Mouse (Mus musculus) midbrain, embryonic 11.5 days (tissue): Measurements from ENCODE around the gene Mrpl48. TPM values are rescaled to one million over a fixed set of nuclear protein-coding genes. Genes with fewer than 3 reads are reported as not detected.
A peak's percentile ranks its signal among the peaks of the same experiment; 100 is the strongest.

Experiments used
- ATAC-seq: fragments of 200-750 bp; cut with Nextera tagmentation; 2 replicates; pipeline ENCODE4 v1.8.0; 2017; ENCODE audit warnings: moderate TSS enrichment, moderate library complexity; ENCODE audit not compliant: low FRiP score
- DNase-seq: peaks from one replicate; pipeline ENCODE4 v3.0.0; 2015; ENCODE audit warnings: low spot score; ENCODE audit errors: missing footprints
- H3K27ac ChIP-seq: fragments of 300-500 bp; sonication (generic); 2 replicates; pipeline ENCODE4 v1.5.1; 2014; ENCODE audit warnings: low read depth, low read length
- H3K27me3 ChIP-seq: fragments of 300-500 bp; sonication (generic); 2 replicates; pipeline ENCODE4 v1.6.1; 2014; ENCODE audit warnings: mild to moderate bottlenecking, low read length, moderate library complexity, mixed read lengths; ENCODE audit not compliant: control insufficient read depth, insufficient read depth
- H3K36me3 ChIP-seq: fragments of 300-500 bp; sonication (generic); 2 replicates; pipeline ENCODE4 v1.6.1; 2014; ENCODE audit warnings: mild to moderate bottlenecking, low read length, moderate library complexity, mixed read lengths; ENCODE audit not compliant: control insufficient read depth, insufficient read depth
- H3K4me1 ChIP-seq: fragments of 300-500 bp; sonication (generic); 2 replicates; pipeline ENCODE4 v1.6.1; 2014; ENCODE audit warnings: low read length; ENCODE audit not compliant: control insufficient read depth, insufficient read depth
- H3K4me2 ChIP-seq: fragments of 300-500 bp; sonication (generic); 2 replicates; pipeline ENCODE4 v1.6.1; 2014; ENCODE audit warnings: mild to moderate bottlenecking, moderate library complexity
- H3K4me3 ChIP-seq: fragments of 300-500 bp; sonication (generic); 2 replicates; pipeline ENCODE4 v1.5.1; 2014; ENCODE audit warnings: low read depth, low read length
- H3K9ac ChIP-seq: fragments of 300-500 bp; sonication (generic); 2 replicates; pipeline ENCODE4 v1.6.1; 2014; ENCODE audit warnings: low read length
- H3K9me3 ChIP-seq: fragments of 300-500 bp; sonication (generic); 2 replicates; pipeline ENCODE4 v1.6.1; 2016; ENCODE audit warnings: low read length; ENCODE audit not compliant: control insufficient read depth
- WGBS: fragments of 180-500 bp; shearing (Covaris S2); extraction: QIAGEN DNeasy Blood & Tissue Kit; methylation state at CpG from one replicate; pipeline ENCODE4 v1.1.7; 2014; 5-methylcytosine and 5-hydroxymethylcytosine counted together
- polyA plus RNA-seq: library from polyadenylated mRNA; unstranded; fragments of >200 nt; fragmentation: Nextera tagmentation; extraction: Ambion mirVana; gene quantifications from 2 replicates; pipeline ENCODE4 v1.2.1, GENCODE M21; 2014

Mrpl48 gene
- polyA plus RNA-seq, 1 experiment from 2014 or later = 62.9 TPM

GRCm38 (mm10) chr7:100533503-100533902 lies 74.6 kb downstream of the Mrpl48 start:
- H3K9me3 ChIP-seq = no peaks in the 10 kb centered on the region
- H3K27me3 ChIP-seq = no peaks in the 10 kb centered on the region
- H3K27ac ChIP-seq = no peak overlapping the region
- no peak overlapping the region for H3K4me2 ChIP-seq
- no peaks in the 10 kb centered on the region for H3K36me3 ChIP-seq
- 74% methylated on average over 2 of the region's 2 CpGs for WGBS
- ATAC-seq = no peak
- H3K4me3 ChIP-seq = no peak overlapping the region
- H3K9ac ChIP-seq = no peak overlapping the region
- DNase-seq = no peak
- peaks cover 6% of the 10 kb centered on the region for H3K4me1 ChIP-seq

GRCm38 (mm10) chr7:100530766-100531165 lies 77.3 kb downstream of the Mrpl48 start:
- Histone ChIP-seq H3K27ac (no peak overlapping the region), H3K4me1 (no peaks in the 10 kb centered on the region), H3K4me2 (no peak overlapping the region), H3K4me3 (no peak overlapping the region), H3K9ac (no peak overlapping the region), H3K27me3 (no peaks in the 10 kb centered on the region), H3K9me3 (no peaks in the 10 kb centered on the region), H3K36me3 (no peaks in the 10 kb centered on the region)
- no peak for DNase-seq
- 88% methylated on average over 5 of the region's 5 CpGs for WGBS
- ATAC-seq = no peak

GRCm38 (mm10) chr7:100524669-100525068 lies 83.4 kb downstream of the Mrpl48 start:
- no peaks in the 10 kb centered on the region for H3K9me3 ChIP-seq
- 79% methylated on average over 8 of the region's 8 CpGs for WGBS

GRCm38 (mm10) chr7:100522222-100522621 lies 85.9 kb downstream of the Mrpl48 start:
- no peak overlapping the region for H3K27ac ChIP-seq
- H3K9me3 ChIP-seq = no peaks in the 10 kb centered on the region
- H3K36me3 ChIP-seq = no peaks in the 10 kb centered on the region
- ATAC-seq (no peak), DNase-seq (no peak)
- no peak overlapping the region for H3K4me2 ChIP-seq
- no peak overlapping the region for H3K9ac ChIP-seq
- WGBS = 80% methylated on average over 3 of the region's 3 CpGs
- no peaks in the 10 kb centered on the region for H3K4me1 ChIP-seq
- no peak overlapping the region for H3K4me3 ChIP-seq
- no peaks in the 10 kb centered on the region for H3K27me3 ChIP-seq

More at GRCm38 (mm10) chr7:100524669-100525068, 83.4 kb downstream of the Mrpl48 start:
- Histone ChIP-seq H3K4me3 (no peak overlapping the region), H3K27ac (no peak overlapping the region), H3K9ac (no peak overlapping the region), H3K4me1 (no peaks in the 10 kb centered on the region), H3K27me3 (no peaks in the 10 kb centered on the region), H3K4me2 (no peak overlapping the region), H3K36me3 (no peaks in the 10 kb centered on the region)
- DNase-seq (no peak), ATAC-seq (no peak)

DNA sequence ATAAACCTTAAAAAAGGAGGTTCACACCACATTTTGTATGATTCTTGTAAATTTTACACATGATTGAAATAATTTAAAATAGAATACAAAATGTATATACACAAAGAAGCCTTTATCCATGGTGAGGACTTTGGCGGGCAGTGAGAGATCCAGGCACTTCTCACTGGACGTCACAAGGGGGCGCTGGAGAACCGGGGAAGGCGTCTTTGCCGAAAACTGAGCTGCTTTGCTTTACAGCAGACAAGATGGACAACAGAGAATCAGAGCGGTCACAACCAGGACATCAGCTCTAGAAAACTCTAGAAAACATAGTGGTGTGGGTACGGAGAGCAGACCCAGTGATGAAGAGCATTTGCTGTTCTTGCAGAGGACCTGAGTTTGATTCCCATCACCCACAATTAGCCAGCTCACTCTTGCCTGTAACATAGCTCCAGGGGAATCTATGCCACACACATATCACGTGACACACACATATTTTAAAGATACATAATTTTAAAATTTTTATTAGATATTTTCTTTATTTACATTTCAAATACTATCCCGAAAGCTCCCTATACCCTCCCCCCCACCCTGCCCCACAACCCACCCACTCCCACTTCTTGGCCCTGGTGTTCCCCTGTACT lies 87.3 kb downstream of the Mrpl48 start:
- Histone ChIP-seq H3K4me1 (no peaks in the 10 kb centered on the region), H3K9me3 (no peaks in the 10 kb centered on the region), H3K27me3 (no peaks in the 10 kb centered on the region), H3K4me2 (no peak overlapping the region), H3K36me3 (no peaks in the 10 kb centered on the region), H3K9ac (no peak overlapping the region; the same call in 1 of the 2 replicates), H3K27ac (no peak overlapping the region), H3K4me3 (no peak overlapping the region)
- 21% methylated on average over 10 of the region's 10 CpGs for WGBS
- DNase-seq (peak; percentile 97), ATAC-seq (peak; percentile 59; the same call in 1 of the 2 replicates)

DNA sequence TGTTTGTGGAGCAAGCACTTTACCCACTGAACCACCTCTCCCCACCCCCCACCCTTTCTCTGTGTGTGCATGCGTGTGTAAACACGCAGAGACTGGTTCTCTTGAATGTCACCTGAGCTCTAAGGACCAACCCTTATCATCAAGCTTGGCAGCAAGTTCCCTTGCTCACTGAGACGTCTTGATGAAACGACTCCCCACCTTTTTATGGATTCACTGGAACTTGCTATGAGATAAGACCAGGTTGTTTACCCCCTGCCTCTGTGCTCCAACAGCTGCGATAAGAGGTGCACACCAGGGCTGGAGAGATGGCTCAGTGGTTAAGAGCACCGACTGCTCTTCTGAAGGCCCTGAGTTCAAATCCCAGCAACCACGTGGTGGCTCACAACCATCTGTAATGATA lies 87.9 kb downstream of the Mrpl48 start:
- ATAC-seq = no peak
- Histone ChIP-seq H3K4me2 (no peak overlapping the region), H3K9me3 (no peaks in the 10 kb centered on the region), H3K4me1 (no peaks in the 10 kb centered on the region), H3K27me3 (no peaks in the 10 kb centered on the region), H3K9ac (no peak overlapping the region), H3K27ac (no peak overlapping the region), H3K36me3 (no peaks in the 10 kb centered on the region), H3K4me3 (no peak overlapping the region)
- WGBS = 73% methylated on average over 7 of the region's 7 CpGs
- no peak for DNase-seq

- Histone ChIP-seq H3K27ac (no peak within 1 kb of the TSS), H3K4me3 (no peak within 1 kb of the TSS), H3K27me3 (no peaks in the 10 kb centered on the region), H3K4me1 (no peaks in the 10 kb centered on the region), H3K36me3 (no peaks in the 10 kb centered on the region), H3K9me3 (no peaks in the 10 kb centered on the region), H3K4me2 (no peak within 1 kb of the TSS), H3K9ac (no peak within 1 kb of the TSS)
- 0 out of 2 replicates have a peak, but pooled peaks have one; percentile 22 for ATAC-seq
- DNase-seq = no peak
- WGBS = 53% methylated on average over 11 of the region's 11 CpGs
Measured at GRCm38 (mm10) chr7:100514573-100514972, 93.5 kb downstream of the Mrpl48 start, which contains the start of gene Dnajb13. Gene Dnajb13 (minus strand): TSS chr7:100514960.

- H3K27ac ChIP-seq = no peak overlapping the region
- WGBS = 84% methylated on average over 8 of the region's 8 CpGs
- H3K9ac ChIP-seq = no peak overlapping the region
- H3K9me3 ChIP-seq = no peaks in the 10 kb centered on the region
- no peak overlapping the region for H3K4me3 ChIP-seq
- no peaks in the 10 kb centered on the region for H3K36me3 ChIP-seq
- H3K4me1 ChIP-seq = no peaks in the 10 kb centered on the region
- H3K27me3 ChIP-seq = no peaks in the 10 kb centered on the region
- no peak for ATAC-seq
- H3K4me2 ChIP-seq = no peak overlapping the region
- no peak for DNase-seq
Measured at GRCm38 (mm10) chr7:100511602-100512001, 96.5 kb downstream of the Mrpl48 start.

DNA sequence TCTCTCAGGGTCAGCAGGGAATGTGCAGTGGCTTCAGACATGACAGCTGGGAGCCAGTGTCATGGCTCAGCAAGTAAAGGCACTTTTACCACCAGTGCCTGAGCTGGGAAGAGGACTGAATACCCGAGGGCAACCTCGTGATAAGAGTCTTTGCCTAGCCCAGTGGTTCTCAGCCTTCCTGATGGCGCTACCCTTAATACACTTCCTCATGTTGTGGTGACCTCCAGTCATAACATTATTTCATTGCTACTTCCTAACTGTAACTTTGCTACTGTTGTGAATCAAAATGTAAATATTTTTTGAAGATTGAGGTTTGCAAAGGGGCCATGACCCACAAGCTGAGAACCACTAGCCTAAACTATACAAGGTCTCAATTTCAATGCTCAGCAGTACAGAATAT lies 99.4 kb downstream of the Mrpl48 start:
- H3K9me3 ChIP-seq = no peaks in the 10 kb centered on the region
- H3K9ac ChIP-seq = no peak overlapping the region
- no peak overlapping the region for H3K4me3 ChIP-seq
- ATAC-seq = no peak
- no peaks in the 10 kb centered on the region for H3K36me3 ChIP-seq
- H3K27ac ChIP-seq = no peak overlapping the region
- WGBS = 79% methylated on average over 3 of the region's 3 CpGs
- no peaks in the 10 kb centered on the region for H3K27me3 ChIP-seq
- DNase-seq = no peak
- H3K4me1 ChIP-seq = no peaks in the 10 kb centered on the region
- no peak overlapping the region for H3K4me2 ChIP-seq
